Comparison of ENCODE assay signal across 13 mouse cellular contexts in genomic region chr8:94835751-94836150, GRCm38 (mm10). TPM values are rescaled to one million over a fixed set of nuclear protein-coding genes. Genes with fewer than 3 reads are reported as not detected.
DNase-seq lines count a peak whose midpoint lies in the region; ATAC-seq and TF ChIP-seq lines count a peak whose summit lies in the region.
"Not testable (repeated sequence)": the region's sequence is repeated elsewhere in the genome, so short reads cannot be mapped to it uniquely, and the experiment has no call there.
"Had no signal": no experiment of that assay in that cellular context is flagged by ENCODE, and none has a peak within 500 bp of the region (broad histone marks: within the 10 kb centered on the region; RNA-seq: fewer than 3 reads in every experiment).

No protein-coding gene starts in this region.

- intact Hi-C loops in gastrocnemius, adult 2 months (cut with DNase I) = not testable (repeated sequence)

- peaks cover 34% of the 10 kb centered on the region for H3K36me3 ChIP-seq in liver, embryonic 12.5 days
- H3K36me3 ChIP-seq in liver, embryonic 15.5 days (replicated peaks) = peaks cover 19% of the 10 kb centered on the region

- ATAC-seq in liver, embryonic 12.5 days; liver, embryonic 15.5 days (ENCODE audit: insufficient read depth): not testable (repeated sequence)

- peak overlapping the region; percentile 97; the same call in 1 of the 2 replicates for H3K9ac ChIP-seq in liver, embryonic 12.5 days
- H3K9ac ChIP-seq in liver, embryonic 15.5 days = not testable (repeated sequence)

- H3K27me3 ChIP-seq in liver, embryonic 12.5 days (replicated peaks); liver, embryonic 15.5 days: not testable (repeated sequence)

- H3K4me2 ChIP-seq in liver, embryonic 12.5 days = peak overlapping the region; percentile 80
- H3K4me2 ChIP-seq in liver, embryonic 15.5 days = peak overlapping the region; percentile 81; the same call in 1 of the 2 replicates

- H3K4me1 ChIP-seq in liver, embryonic 12.5 days = peaks cover 49% of the 10 kb centered on the region
- peaks cover 52% of the 10 kb centered on the region for H3K4me1 ChIP-seq in liver, embryonic 15.5 days (replicated peaks)

- not testable (repeated sequence) for H3K9me3 ChIP-seq in liver, embryonic 12.5 days (replicated peaks); liver, embryonic 15.5 days (replicated peaks)

- not testable (repeated sequence) for H3K4me3 ChIP-seq in gastrocnemius, adult 2 months; liver, embryonic 12.5 days; liver, embryonic 15.5 days (replicated peaks)

- not testable (repeated sequence) for TF ChIP-seq CTCF in gastrocnemius, adult 2 months (IDR thresholded peaks at IDR 0.05)

- not testable (repeated sequence) for DNase-seq in gastrocnemius, adult 2 months
- DNase-seq in kidney, adult 18-20 months = peak; percentile 17
- DNase-seq in kidney, adult 9 months = peak; percentile 45

- 87% methylated on average over 13 of the region's 13 CpGs for WGBS in liver, embryonic 12.5 days (ENCODE audit: insufficient replicate concordance)
- WGBS in liver, embryonic 15.5 days (ENCODE audit: insufficient replicate concordance) = 92% methylated on average over 13 of the region's 13 CpGs

- H3K27ac ChIP-seq in gastrocnemius, adult 2 months = peak overlapping the region; percentile 100; the same call in 1 of the 2 replicates
- not testable (repeated sequence) for H3K27ac ChIP-seq in liver, embryonic 12.5 days; liver, embryonic 15.5 days (replicated peaks)

RNA-seq across cellular contexts. Expression of gene Coq9, which starts 2.4 kb away (rescaled TPM):
- 100 to 1,000 TPM; 359 to 480 TPM for total RNA-seq in gastrocnemius, adult 2 months (2021)
- 55.1 and 57.2 TPM in 2 replicates for polyA plus RNA-seq in liver, embryonic 12.5 days (2016; fragmentation: Nextera tagmentation; extraction: Ambion mirVana)
- 50.8 and 55.0 TPM in 2 replicates for polyA plus RNA-seq in liver, embryonic 15.5 days (2015; fragmentation: Nextera tagmentation; extraction: Ambion mirVana)

RNA-seq across cellular contexts. Expression of gene Ciapin1, which starts 2.4 kb away (rescaled TPM):
- total RNA-seq in gastrocnemius, adult 2 months (2021) = 10 to 100 TPM; 29.7 to 44.5 TPM
- polyA plus RNA-seq in liver, embryonic 12.5 days (2016; fragmentation: Nextera tagmentation; extraction: Ambion mirVana) = 80.9 and 83.4 TPM in 2 replicates
- 46.6 and 48.2 TPM in 2 replicates for polyA plus RNA-seq in liver, embryonic 15.5 days (2015; fragmentation: Nextera tagmentation; extraction: Ambion mirVana)

RNA-seq across cellular contexts. Expression of gene Polr2c, which starts 21.5 kb away (rescaled TPM):
- total RNA-seq in gastrocnemius, adult 2 months (2021) = 10 to 100 TPM; 47.3 to 49.8 TPM
- 107 and 112 TPM in 2 replicates for polyA plus RNA-seq in liver, embryonic 12.5 days (2016; fragmentation: Nextera tagmentation; extraction: Ambion mirVana)
- 70.5 and 74.1 TPM in 2 replicates for polyA plus RNA-seq in liver, embryonic 15.5 days (2015; fragmentation: Nextera tagmentation; extraction: Ambion mirVana)

RNA-seq across cellular contexts. Expression of gene Ccl17, which starts 25.5 kb away (rescaled TPM):
- total RNA-seq in gastrocnemius, adult 2 months (2021) = not detected
- 0.36 TPM in 1 of 2 replicates, not detected in the other for polyA plus RNA-seq in liver, embryonic 12.5 days (2016; fragmentation: Nextera tagmentation; extraction: Ambion mirVana)
- not detected in 2 replicates for polyA plus RNA-seq in liver, embryonic 15.5 days (2015; fragmentation: Nextera tagmentation; extraction: Ambion mirVana)
- total RNA-seq: forebrain, postnatal 0 days; MEL had no signal
- polyA plus RNA-seq: adrenal gland, adult 2 months; brain, embryonic 14.5 days; embryonic facial prominence, embryonic 10.5 days; embryonic facial prominence, embryonic 12.5 days; forebrain, embryonic 11.5 days; forebrain, embryonic 13.5 days had no signal

RNA-seq across cellular contexts. Expression of gene Dok4, which starts 40.4 kb away (rescaled TPM):
- total RNA-seq in gastrocnemius, adult 2 months (2021) = 1 to 10 TPM; 2.7 to 6.1 TPM
- polyA plus RNA-seq in liver, embryonic 12.5 days (2016; fragmentation: Nextera tagmentation; extraction: Ambion mirVana) = 13.8 and 14.6 TPM in 2 replicates
- 11.0 and 12.9 TPM in 2 replicates for polyA plus RNA-seq in liver, embryonic 15.5 days (2015; fragmentation: Nextera tagmentation; extraction: Ambion mirVana)
